Mouse (Mus musculus): ENCODE data around the gene Tspan8. TPM values are rescaled to one million over a fixed set of nuclear protein-coding genes. Genes with fewer than 3 reads are reported as not detected.
"Not testable (repeated sequence)": the region's sequence is repeated elsewhere in the genome, so short reads cannot be mapped to it uniquely, and the experiment has no call there.

The Tspan8 gene
- total RNA-seq (2022): 1 to 10 TPM; 1.1 to 3.4 (median 1.4) TPM

DNA sequence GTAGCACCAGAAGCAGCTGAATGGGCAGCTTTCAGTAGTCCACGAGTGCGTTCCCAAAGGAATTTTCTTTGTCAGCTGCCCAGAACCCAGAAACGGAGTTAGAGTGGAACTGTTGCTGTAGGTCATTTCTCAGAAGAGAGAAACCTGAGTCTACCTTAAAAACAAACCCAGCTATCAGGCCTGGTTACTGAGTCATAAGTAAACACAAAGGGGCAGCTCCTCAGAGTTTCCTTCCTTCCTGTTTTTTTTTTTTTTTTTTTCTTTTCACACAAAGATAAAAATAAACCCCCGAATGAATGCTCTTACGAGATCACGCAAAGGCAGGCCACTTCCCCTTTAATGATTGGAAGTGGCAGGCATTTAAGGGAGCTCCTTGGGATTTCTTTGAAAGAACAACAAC, at the start of gene Tspan8:
TSS of gene Tspan8 (plus strand) at position 322 of the 400 bp plus-strand sequence.
- no peak for DNase-seq

DNA sequence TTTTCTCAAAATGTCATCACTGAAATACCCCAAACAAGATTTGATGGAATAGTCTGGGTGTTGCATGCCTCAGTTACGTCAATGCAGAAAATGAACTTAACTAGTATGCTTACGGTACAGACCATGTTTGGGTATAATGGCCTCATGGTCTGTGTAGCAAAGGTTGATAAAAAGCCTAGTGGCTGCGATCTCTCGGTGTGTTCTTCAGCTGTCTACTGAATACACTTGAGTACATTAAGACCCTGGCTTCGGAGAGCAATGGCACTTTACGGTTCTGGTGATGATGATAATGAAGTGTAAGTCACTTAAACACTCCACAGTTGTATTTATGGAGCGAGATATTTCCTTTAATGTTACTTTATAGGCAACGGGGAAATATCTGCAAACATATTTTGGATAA, 46.6 kb upstream of the Tspan8 start:
- DNase-seq: no peak

DNA sequence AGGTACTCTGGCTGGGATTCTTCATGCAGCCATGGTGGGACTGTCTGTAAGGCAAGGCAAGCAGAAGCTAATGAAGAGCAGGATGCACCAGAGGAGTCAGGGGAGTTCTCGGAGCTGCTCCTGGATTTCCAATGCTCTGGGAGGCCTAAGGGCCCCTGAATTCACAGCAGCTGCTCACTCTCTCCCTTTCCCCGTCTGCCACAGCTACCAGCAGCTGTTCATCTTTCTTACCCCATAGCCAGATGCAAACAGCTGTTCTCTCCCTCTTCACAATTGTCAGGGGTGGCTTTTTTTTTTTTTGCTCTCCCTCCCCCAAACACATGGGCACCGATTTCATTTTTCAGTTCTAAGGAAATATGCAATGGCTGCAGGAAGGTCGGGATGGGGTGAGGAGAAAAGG, 42.2 kb upstream of the Tspan8 start:
- DNase-seq: no peak

DNA sequence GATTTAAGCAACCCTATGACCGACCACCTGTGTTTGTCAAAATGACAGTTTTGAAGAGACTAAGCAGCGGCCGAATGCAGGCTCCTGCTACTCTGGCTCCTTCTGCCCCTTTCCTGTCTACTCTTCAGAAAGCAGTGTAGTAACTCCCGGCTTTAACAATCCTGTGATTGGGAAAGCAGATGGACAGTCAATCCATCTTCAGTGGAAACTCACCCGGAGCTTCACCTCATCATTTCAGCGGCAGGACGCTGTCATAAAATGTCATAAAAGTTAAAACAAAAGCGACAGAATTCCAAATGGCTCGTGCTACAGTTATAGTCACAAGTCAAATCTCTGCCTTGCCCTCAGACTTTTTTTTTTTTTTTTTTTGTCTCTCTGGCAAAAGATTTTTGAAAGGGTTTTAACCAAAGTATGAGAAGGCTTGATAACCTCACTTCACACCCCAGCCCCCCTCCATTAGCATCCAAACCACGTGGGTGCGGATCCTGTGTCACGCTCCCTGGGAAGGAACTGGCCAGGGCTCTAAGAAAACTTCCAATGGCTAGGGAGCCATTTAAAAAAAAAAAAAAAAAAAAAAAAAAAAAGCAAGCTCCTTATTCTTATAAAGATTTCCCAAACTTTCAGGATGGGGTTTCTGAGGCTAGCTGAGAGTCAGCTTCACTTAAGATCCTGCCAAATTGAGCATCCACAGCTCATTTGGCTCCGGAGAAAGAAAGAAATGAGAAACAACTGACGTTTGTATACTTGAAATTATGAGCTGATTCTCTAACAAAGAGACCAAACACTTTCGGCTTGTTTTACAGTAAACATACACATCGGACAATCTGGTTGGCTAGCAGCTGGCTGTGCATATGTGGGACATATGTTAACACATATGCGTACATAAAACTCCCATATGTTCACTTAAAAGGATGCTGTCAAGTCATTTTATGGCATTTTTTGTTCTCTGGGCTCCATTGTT, 40.4 kb upstream of the Tspan8 start:
- no peak for DNase-seq

DNA sequence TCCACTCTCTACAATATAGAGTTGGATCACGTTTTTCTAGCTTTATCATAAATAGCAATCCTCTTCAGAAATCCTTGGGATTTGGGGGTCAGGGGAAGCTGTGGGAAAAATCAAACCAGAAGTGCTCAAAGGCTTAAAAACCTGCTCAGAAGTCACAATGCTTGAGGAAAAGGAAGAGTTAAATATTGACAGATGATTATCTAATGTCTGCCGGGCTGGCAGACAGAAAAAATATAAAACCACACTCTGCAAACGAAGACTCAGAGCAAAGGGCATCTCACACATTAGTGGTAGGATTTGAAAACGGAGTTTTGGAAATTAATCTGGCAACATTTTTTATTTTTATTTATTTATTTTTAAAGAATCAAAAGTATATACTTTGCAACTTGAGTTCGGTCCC, 39.3 kb upstream of the Tspan8 start:
- no peak for DNase-seq

DNA sequence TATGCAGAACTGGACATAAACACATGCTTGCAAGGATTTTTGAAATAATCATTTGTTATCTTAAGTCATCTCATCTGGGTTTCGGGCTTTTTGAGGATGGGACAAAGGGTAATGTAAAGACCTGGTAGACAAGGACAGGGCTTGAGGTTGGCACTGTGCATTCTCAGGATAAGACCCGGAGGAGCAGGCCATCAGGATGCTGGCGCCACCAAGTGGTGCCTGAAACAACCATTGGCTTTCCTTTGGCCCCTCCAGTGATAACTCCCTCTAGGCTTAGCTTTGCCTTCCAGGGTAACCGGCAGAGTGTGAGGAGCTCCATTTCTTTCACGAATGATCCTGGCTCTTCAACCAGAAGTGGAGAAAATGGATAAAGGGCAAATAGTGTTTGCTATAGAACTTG, 38.0 kb upstream of the Tspan8 start:
- peak; percentile 4 for DNase-seq

DNA sequence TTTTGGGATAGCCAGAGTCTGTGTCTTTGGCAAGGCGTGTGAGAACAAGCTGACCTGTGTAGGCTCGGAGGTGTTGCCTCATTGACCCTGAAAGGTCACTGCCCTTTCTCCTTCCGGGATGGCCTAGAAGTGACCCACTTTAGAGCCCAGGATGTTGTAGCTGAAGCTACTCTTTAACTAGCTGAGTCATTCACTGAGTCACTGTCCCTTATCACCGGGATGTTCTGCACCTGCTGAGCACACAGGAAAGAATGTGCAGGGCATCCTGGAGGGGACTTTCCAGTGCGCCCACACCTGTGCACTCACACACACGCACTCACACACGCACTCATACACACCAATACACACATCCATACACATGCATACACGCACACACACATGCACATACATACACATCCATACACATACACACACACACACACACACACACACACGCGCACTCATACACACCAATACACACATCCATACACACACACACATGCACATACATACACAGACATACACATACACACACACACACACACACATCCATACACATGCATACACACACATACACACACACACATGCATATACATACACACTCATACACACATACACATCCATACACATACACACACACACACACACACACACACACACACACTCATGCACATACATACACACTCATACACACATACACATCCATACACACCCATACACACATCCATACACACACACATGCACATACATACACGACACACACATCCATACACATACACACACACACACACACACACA, 36.2 kb upstream of the Tspan8 start:
- DNase-seq: no peak

DNA sequence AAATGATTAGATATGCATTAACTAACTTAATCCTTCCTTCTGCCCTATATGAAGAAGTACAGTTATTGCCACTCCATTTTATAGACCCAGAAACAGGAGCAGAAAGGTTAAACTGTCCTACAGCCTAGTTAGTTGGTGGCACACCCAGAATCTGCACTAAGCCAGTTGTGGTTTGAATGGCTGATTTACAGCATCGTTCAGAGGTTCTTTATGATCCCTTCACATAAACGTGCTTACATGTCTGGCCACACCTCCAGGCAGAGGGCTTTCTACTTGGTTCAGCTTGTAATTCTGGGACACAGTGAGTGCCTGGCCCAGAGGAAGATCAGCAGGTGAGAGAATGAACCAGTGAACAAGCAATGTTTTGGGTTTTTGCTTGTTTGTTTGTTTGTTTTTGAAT, 33.4 kb upstream of the Tspan8 start:
- DNase-seq: no peak

DNA sequence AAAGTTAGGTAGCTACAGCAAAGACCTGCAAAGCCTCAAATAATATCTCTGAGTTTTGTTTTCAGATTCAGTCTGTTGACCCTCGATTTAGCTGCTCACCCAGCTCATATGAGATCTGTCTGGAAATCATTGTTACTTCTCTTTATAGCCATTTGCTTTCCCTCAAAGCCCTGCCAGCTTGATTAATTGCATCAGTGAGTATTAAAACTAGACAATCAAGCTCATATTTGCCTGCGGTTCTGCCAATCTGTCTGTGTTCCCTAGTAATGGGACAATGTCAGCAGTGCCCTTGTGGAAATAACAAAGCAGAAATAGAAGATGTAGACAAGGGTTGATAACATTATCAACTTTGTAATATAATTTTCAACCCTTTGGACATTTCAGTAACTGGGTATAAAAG, 25.8 kb upstream of the Tspan8 start:
- DNase-seq: no peak

DNA sequence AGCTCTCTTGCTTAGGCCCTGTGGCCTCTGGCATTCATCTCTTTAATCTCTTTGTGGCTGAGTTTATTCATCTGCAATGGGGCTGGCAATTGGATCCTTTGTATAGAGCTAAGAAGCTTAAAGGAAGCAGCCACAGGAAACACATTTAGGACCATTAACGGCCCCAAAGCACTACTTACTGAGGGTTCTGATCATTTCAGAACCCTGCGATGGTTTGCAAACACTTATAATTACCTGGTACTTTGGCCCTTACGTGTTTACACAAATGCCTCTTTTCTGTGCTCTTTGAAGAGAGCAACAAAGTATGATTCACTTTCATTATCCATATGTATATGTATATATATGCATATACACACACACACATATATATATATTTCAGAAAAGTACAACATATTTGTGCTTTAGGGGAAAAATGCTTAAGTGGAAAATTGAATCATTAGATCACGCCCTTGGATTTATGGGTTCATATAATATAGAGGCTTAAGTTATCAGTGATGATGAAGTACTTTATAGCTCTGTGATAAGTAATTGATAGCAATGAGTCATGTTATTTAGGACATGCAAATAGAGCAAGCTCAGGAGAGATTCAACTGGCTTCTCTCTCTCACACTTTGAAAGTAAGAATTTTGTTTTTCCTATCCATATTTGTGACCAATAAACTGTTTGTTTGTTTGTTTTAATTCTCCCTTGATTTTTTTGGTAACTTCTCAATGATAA, 20.4 kb upstream of the Tspan8 start:
- no peak for DNase-seq

DNA sequence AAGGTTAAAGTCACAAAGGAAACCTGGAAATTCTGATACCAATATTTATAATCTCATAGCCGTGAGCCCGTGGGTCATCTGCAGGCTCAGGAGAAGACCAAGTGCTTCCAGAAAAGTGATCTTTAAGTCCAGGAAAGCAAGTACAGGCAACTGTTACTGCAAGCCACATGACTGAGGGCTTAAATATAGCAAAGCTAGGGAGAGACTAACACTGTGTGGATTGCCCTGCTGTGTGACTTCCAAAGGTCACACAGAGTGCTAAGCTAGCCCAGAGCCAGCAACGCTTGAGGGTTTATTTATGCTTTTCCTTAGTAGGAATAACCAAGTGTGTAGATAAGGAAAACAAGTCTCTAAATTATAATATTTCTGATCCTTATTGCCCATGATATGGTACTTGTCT, 15.2 kb upstream of the Tspan8 start:
- no peak for DNase-seq

DNA sequence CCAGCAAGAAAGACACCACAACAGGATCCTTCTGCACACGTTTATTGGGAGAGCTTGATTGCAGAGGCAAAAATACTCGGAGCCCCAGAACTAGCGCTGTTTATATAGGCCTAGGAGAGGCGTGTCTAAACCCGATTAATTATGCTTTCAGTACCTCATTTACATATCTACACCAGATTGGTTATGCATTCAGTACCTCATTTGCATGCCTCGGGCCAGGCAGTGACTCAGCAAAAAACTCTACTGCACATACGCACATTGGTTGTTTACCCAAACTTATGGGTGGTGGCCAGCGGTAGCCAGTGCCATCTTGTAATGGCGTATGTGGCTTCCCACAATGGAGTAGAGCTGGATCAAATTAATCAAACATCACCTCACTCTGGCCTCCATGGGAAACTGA, 13.6 kb upstream of the Tspan8 start:
- DNase-seq: not testable (repeated sequence)

DNA sequence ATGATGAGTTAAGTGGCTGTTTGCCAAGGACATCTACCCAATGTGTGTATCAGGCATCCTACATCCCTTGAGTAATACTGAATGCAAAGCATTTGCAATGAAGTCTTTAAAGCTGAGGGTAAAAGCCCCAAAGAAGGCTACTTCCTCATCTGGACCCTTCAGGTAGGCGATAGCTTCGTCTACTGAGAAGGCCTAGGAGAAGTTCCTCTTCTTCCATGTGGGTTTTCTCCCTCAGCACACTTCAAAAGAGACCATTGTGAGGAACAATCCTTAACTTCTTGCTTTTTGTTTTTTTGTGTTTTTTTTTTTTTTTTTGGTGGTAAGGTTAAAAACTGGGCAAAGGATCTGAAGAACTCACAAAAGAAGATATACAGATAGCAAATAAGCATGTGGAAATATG, 12.9 kb upstream of the Tspan8 start:
- DNase-seq: no peak

DNA sequence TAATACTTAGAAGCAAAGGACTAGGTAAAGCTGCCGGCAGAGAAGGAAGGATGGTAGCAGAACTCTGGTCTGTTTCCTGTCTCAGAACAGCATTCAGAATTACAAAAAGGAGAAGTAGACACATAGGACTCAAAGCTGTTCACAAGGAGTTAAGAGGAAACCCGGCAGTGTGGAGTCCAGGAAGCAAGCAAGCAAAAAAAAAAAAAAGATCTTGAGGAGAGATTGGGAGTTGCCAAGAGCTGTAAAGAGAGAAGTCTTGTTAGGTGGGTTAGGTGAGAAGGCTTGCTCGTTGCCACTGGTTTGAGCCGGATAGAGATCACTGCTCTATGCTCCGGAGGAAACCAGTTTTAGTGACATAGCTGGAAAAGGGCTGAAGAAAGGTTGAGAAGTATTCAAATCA, 10.6 kb upstream of the Tspan8 start:
- no peak for DNase-seq

DNA sequence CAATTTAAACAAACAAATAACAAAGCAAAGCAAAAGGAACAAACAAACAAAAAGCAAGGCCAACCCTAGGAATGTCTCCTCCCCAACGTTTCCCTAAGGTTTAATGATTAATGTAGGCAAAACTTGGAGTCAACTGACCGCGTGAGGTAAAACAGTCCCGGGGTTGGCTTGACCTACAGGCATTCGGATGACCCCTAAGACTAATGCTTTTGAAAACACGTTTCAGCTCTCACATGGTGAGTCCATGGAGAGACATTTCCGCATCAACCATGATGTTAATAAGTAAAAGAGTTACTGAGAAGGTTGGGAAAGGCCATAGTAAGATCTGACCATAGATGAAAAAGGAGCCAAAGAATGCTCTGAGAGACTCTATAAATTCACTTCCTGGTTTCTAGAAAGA, 7.5 kb upstream of the Tspan8 start:
- DNase-seq: no peak

DNA sequence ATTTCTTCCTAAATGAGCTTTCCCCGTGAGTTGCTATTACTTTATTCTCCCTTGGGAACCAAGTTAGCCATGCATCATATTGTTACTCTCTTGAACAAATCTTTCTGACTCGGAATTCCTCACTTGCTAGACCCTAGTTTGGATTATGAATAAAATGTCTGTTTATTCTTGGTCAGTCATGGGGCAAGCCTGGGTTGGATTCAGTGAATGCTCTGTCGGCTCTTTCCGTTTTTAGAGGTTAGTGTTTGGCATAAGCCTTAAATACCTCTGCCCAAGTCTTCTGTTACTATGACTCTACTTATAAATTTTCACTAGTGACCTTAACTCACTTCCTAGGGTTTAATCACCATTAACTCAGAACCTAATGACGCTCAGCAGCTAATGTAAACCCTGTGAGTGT, 5.1 kb upstream of the Tspan8 start:
- DNase-seq: no peak

DNA sequence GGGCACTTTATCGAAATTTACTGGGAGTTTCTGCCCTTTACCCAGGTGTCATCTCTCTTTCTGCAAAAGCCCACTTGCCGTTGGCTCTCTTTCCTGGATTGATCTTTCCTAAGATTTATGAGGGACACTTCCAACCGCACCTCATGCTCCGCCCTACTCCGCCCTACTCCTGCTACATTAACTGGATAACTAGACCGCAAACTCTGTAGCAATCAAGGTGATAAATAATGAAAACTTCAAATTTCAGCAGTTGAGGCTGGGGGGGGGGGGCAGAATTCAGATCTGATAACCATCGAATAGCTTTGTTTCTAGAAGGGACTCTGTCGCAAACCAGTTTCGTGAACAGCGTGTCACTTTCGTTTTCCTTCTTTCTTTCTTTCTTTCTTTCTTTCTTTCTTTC, 1.8 kb upstream of the Tspan8 start:
- no peak for DNase-seq

DNA sequence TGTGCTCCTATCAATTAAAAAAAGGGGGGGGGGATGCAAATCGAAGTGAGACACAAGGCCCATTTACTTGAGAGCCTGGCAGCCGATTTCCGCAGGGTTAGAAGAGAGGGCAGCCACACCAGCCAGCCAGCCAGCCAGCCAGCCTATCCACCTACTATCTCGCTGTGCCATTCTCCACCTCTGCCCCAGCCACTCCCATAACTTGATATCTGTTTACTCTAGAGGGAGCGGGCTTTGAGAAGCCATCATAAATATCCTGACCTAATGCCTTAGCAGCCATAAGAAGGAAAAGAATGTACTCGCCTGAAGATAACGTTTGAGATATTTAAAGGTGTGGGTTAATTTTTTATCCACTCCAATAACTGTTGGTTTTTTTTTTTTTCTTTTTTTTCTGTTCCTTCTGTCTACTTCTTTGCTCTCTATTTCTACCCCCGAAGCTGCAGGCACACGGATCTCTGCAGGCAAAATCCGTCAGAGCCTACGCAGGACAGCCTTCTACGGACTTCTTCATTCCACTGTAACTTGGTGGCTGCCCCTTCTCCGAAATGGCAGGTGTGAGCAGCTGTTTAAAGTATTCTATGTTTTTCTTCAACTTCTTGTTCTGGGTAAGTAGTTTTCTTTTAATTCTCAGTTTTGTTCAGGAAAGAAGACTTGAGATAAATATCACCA, 558 bp downstream of the Tspan8 start:
- DNase-seq: no peak

DNA sequence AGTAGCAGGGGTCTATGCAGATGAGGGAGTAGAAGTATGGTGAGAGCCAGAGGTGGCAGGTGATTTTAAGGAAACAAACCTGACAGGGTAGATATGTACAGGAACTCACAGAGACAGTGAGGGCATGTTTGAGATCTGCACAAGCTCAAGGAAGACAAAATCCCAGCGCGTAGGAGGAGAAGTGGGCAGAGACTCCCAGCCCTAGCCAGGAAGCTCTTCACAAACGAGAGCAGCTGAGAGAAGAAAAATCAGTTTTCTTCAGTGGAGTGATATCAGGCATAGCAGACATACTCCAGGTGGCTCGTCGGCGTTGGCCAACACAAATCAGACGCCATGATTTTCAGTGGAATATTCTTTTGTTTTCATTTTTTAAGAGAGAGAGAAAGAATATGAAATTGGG, 8.7 kb downstream of the Tspan8 start:
- DNase-seq: no peak

DNA sequence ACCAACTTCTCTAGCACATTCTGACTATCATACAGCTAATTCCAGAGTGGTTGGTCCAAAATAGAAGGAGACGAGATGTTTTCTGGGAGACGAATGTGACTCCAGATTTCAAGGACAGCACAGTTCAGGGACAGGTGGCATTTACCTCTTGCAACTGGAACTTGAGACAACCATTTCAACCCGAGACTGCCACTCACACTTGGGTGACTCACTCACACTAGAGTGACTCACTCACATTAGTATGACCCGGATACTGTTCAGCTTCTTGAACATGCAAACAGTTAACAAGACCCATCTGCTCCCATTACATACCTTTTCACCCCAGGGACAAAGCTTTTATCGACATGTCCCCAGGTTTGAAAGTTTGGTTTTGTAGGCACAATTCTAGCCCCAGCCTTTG, 12.2 kb downstream of the Tspan8 start:
- DNase-seq: no peak

DNA sequence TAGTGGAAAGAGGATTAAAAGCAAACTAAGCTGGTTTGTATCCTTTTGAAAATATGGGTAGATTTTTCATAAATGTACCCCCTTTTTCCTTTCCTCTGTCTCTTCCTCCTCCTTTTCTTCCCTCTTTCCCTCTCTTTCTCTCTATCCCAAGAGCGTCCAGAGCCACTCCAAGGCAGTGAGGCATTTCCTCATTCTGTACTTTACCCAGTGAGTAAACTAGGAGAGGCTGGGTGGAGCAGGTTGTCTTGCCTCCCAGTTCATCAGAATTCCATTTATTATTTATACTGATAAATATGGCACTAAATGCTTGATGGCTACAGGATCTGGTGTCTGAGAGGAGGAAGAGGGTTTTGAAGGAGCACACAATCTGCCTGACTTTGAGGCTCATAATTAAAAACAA, 13.1 kb downstream of the Tspan8 start:
- no peak for DNase-seq

DNA sequence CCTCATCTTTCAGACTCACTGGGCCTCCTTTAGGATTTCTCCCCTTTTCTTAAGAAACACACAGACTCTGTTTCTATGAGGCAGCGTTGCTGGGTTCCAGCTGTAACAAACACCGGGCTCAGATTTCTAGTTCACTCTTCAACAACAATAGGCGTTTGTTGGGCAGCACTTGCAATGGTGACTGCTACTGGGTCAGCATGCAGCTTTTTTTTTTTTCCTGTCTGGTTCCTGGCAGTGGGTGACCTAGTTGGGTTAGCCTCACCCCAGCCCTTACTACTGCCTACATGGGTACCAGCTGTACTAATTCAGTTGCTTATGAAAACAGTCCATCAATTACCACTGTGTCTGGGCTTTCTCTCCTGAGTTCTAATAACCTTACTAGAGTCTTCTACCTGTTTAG, 14.1 kb downstream of the Tspan8 start:
- no peak for DNase-seq

DNA sequence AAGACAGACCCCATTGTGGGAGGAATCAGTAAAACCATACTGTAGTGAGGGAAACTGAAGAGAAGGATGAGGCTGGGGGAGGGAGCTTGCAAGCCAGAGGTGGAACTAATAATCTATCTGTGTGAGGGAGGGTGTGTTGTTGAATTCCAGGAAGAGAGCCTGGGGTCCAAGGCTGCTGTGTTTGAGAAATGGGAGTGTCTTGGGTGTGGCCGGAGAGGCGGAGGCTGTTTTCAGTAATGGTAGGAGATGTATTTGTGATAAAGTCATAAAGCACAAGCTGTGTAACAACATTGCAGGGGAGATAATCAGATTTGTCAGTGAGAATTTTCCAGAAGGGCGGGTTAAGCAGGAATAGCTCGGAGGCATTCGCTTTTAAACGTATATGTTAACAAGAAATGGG, 17.4 kb downstream of the Tspan8 start:
- no peak for DNase-seq
